Mouse (Mus musculus) spleen, adult 2 months (tissue): Measurements from ENCODE around the gene Mroh8. TPM values are rescaled to one million over a fixed set of nuclear protein-coding genes. Genes with fewer than 3 reads are reported as not detected.
"Not testable (repeated sequence)": the region's sequence is repeated elsewhere in the genome, so short reads cannot be mapped to it uniquely, and the experiment has no call there.

Source experiments
- DNase-seq, 2 experiments: peaks; one replicate each; pipeline versions ENCODE4 v3.0.0 to v3.0.0-alpha.2; 2012 to 2021; ENCODE audit warnings: low spot score in 2 of 2, low read depth in 1 of 2
- H3K27ac ChIP-seq: fragments of 200-500 bp; 2 replicates; pipeline ENCODE4 v1.5.1; 2012; ENCODE audit warnings: low read length, inconsistent platforms; ENCODE audit not compliant: insufficient read depth
- H3K27me3 ChIP-seq: fragments of 200-500 bp; 2 replicates; pipeline ENCODE4 v1.6.1; 2012; ENCODE audit warnings: mild to moderate bottlenecking, moderate library complexity, low read length, inconsistent platforms; ENCODE audit not compliant: control insufficient read depth, insufficient read depth
- H3K36me3 ChIP-seq: fragments of 200-500 bp; 2 replicates; pipeline ENCODE4 v1.6.1; 2012; ENCODE audit warnings: mild to moderate bottlenecking, low read length, inconsistent platforms; ENCODE audit not compliant: control insufficient read depth, insufficient read depth
- H3K4me1 ChIP-seq: fragments of 200-500 bp; 2 replicates; pipeline ENCODE4 v1.6.1; 2011; ENCODE audit warnings: inconsistent platforms; ENCODE audit not compliant: control insufficient read depth, insufficient read depth, insufficient read length
- H3K4me3 ChIP-seq: fragments of 200-500 bp; 2 replicates; pipeline ENCODE4 v1.5.1; 2011; ENCODE audit warnings: mild to moderate bottlenecking, inconsistent platforms; ENCODE audit not compliant: insufficient read depth, insufficient read length; ENCODE audit errors: extremely low read depth
- CTCF ChIP-seq: fragments of 200-500 bp; IDR thresholded peaks from 2 replicates; pipeline ENCODE4 v1.5.1; 2011; ENCODE audit warnings: mild to moderate bottlenecking, inconsistent platforms; ENCODE audit not compliant: insufficient read depth, insufficient read length, insufficient replicate concordance; ENCODE audit errors: extremely low read depth
- POLR2A ChIP-seq: fragments of 200-500 bp; IDR thresholded peaks from 2 replicates; pipeline ENCODE4 v1.6.1; 2011; ENCODE audit warnings: low read depth, low read length, inconsistent platforms
- WGBS: fragments of 180-500 bp; shearing (Covaris S2); methylation state at CpG from one replicate; pipeline ENCODE4 v1.1.7; 2018; 5-methylcytosine and 5-hydroxymethylcytosine counted together
- polyA plus RNA-seq: library from polyadenylated mRNA; depleted of rRNA; stranded (reverse); fragments of >200 nt; gene quantifications from 2 replicates; pipeline ENCODE4 v1.2.3, GENCODE M21; 2012

Mroh8 gene
- polyA plus RNA-seq, 1 experiment = 0.18 TPM

- Histone ChIP-seq H3K27me3 (no peaks in the 10 kb centered on the region), H3K4me3 (no peak overlapping the region), H3K27ac (no peak overlapping the region), H3K4me1 (no peaks in the 10 kb centered on the region), H3K36me3 (no peaks in the 10 kb centered on the region)
- WGBS = 83% methylated on average over 9 of the region's 9 CpGs
- TF ChIP-seq POLR2A (no peak), CTCF (no peak)
- no peak for DNase-seq
Measured at GRCm38 (mm10) chr2:157262506-157262905, 16.8 kb downstream of the Mroh8 start.

GRCm38 (mm10) chr2:157261930-157262329 lies 17.4 kb downstream of the Mroh8 start:
- Histone ChIP-seq H3K36me3 (no peaks in the 10 kb centered on the region), H3K27me3 (no peaks in the 10 kb centered on the region), H3K4me3 (no peak overlapping the region), H3K27ac (no peak overlapping the region), H3K4me1 (no peaks in the 10 kb centered on the region)
- TF ChIP-seq CTCF (no peak), POLR2A (no peak)
- no peak for DNase-seq
- WGBS = 91% methylated on average over 5 of the region's 5 CpGs

GRCm38 (mm10) chr2:157259720-157260119 lies 19.6 kb downstream of the Mroh8 start:
- TF ChIP-seq CTCF (peak; percentile 80; the same call in 1 of the 2 replicates), POLR2A (no peak)
- peak; percentile 11 to 66 for DNase-seq
- Histone ChIP-seq H3K36me3 (no peaks in the 10 kb centered on the region), H3K4me3 (no peak overlapping the region), H3K4me1 (no peaks in the 10 kb centered on the region), H3K27ac (no peak overlapping the region), H3K27me3 (no peaks in the 10 kb centered on the region)
- WGBS = 3% methylated on average over 5 of the region's 5 CpGs

- Histone ChIP-seq H3K27me3 (no peaks in the 10 kb centered on the region), H3K4me3 (no peak overlapping the region), H3K4me1 (peaks cover 3% of the 10 kb centered on the region; the same call in 1 of the 2 replicates), H3K36me3 (no peaks in the 10 kb centered on the region), H3K27ac (no peak overlapping the region)
- TF ChIP-seq POLR2A = no peak
- TF ChIP-seq CTCF = no peak
- DNase-seq = no peak
Measured at GRCm38 (mm10) chr2:157248111-157248510, 31.2 kb downstream of the Mroh8 start.

GRCm38 (mm10) chr2:157245603-157246002 lies 33.7 kb downstream of the Mroh8 start:
- H3K4me1 ChIP-seq = peaks cover 3% of the 10 kb centered on the region; the same call in 1 of the 2 replicates
- H3K27me3 ChIP-seq = no peaks in the 10 kb centered on the region
- no peak overlapping the region for H3K27ac ChIP-seq
- 71% methylated on average over 2 of the region's 2 CpGs for WGBS
- no peaks in the 10 kb centered on the region for H3K36me3 ChIP-seq
- TF ChIP-seq CTCF (no peak), POLR2A (no peak)
- no peak overlapping the region for H3K4me3 ChIP-seq
- no peak for DNase-seq

- Histone ChIP-seq H3K4me3 (no peak overlapping the region), H3K36me3 (no peaks in the 10 kb centered on the region), H3K27me3 (no peaks in the 10 kb centered on the region), H3K27ac (no peak overlapping the region), H3K4me1 (peaks cover 3% of the 10 kb centered on the region; the same call in 1 of the 2 replicates)
- DNase-seq = no peak
- TF ChIP-seq CTCF (no peak), POLR2A (no peak)
- WGBS = 35% methylated on average over 5 of the region's 5 CpGs
Measured at GRCm38 (mm10) chr2:157245001-157245400, 34.3 kb downstream of the Mroh8 start.

- no peaks in the 10 kb centered on the region for H3K36me3 ChIP-seq
- H3K4me1 ChIP-seq = no peaks in the 10 kb centered on the region
- no peak overlapping the region for H3K4me3 ChIP-seq
- DNase-seq = no peak
- H3K27ac ChIP-seq = no peak overlapping the region
- no peak for TF ChIP-seq POLR2A
- TF ChIP-seq CTCF = no peak
- H3K27me3 ChIP-seq = no peaks in the 10 kb centered on the region
- 91% methylated on average over 8 of the region's 8 CpGs for WGBS
Measured at GRCm38 (mm10) chr2:157235946-157236345, 43.4 kb downstream of the Mroh8 start.

GRCm38 (mm10) chr2:157221916-157222315 lies 57.4 kb downstream of the Mroh8 start:
- WGBS = 80% methylated on average over 3 of the region's 3 CpGs
- not testable (repeated sequence) for H3K4me3 ChIP-seq, H3K27me3 ChIP-seq, H3K4me1 ChIP-seq, H3K27ac ChIP-seq, H3K36me3 ChIP-seq, DNase-seq
